Mouse (Mus musculus) kidney, postnatal 25 days (tissue): ENCODE measurements at regions not wholly inside any gene's neighbourhood (a gene's known extent, or its start where the extent isn't known, plus 50 kb on each side); places are given as distances from the start of the nearest gene placed in this dataset.

Experiments
- DNase-seq, 2 experiments: peaks; one replicate each; pipeline ENCODE4 v3.0.0; 2021; ENCODE audit warnings: mixed read lengths in 2 of 2

DNA sequence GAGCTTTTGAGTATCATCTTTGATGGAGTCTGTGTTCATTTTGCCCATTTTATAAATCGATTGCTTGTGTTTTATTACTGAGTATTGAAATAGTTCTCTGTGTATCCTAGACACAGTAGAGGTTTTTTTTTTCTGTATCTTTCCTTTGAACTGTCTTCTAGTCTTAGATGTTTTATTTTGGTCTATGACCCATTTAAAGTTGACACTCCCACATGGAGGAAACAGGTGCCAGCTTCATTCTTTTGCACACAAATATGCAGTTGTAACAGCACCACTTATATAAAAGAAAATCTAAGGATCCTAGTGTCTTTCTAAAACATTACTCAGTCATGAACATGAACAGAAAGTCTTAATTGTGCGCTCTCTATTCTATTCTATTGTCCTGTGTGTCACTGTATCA, 230.2 kb upstream of the Nsun2 start:
- no peak for DNase-seq

DNA sequence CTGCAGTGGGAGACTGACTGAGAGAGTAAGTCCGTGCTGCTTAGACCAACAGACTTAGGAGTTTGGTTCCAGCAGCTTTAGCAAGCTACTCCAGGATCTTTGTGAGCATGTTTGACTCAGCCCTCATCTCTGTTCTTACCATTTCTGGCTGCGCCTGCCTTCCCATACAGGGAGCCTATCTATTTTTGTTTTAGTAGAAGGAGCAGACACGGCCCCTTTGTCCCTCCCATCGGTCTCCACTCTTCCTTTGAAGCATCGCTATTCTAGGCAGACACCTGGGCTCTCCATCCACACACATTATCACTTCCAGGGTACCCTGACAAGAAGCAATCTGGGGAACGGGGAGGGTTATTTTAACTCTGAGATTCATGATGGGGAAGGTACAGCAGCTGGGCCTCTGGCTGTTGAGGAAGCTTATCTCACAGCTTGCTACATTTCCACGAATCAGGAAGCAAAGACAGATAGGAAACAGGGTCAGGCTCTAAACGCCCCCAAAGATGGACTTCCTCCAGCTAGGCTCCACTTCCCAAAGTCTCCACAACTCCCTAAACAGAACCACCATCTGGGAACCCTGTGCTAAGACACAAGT, 203.0 kb upstream of the Nsun2 start:
- DNase-seq = no peak

- no peak for DNase-seq
Measured at GRCm38 (mm10) chr13:69331537-69332435, 201.8 kb upstream of the Nsun2 start.

DNA sequence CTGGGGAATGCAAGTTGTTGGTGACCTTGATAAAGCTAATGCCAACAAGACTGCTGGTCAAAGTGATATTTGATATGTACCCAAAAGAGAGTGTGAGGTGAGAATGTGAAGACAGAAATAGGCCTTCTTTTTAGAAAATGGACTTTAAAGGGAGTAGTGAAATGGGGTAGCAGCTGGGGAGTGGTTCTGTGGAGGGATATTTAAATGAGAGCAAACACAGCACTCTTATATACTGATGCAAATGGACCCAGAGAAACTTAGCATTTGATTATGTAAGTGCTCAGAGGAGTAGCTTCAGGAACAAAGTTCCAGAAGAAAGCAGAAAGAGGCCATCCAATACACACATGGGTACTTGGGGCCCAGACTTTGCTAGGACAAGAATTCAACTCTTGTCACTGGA, 189.7 kb upstream of the Nsun2 start:
- no peak for DNase-seq

DNA sequence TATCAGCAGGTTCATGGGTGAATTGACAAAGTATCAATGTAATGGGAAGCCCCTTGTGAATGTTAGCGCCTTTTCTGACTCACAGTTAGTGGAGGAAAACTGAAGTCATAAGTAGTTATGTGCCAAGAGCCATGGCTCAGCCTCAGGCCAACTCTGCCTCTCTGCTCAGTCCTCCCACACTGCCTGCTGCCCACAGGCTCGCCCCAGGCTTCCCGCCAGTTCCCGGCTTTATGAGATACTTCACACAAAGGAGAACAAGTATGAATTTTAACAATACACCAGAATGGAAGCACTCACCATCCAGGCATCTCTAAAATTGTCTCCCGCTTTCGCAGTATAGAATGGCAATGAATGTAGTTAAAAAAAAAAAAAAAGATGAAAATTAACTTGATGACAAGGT, 176.1 kb upstream of the Nsun2 start:
- DNase-seq = no peak

GRCm38 (mm10) chr13:69365880-69366490, 167.6 kb upstream of the Nsun2 start:
- no peak for DNase-seq

GRCm38 (mm10) chr13:69373101-69373815, 160.3 kb upstream of the Nsun2 start:
- no peak for DNase-seq

DNA sequence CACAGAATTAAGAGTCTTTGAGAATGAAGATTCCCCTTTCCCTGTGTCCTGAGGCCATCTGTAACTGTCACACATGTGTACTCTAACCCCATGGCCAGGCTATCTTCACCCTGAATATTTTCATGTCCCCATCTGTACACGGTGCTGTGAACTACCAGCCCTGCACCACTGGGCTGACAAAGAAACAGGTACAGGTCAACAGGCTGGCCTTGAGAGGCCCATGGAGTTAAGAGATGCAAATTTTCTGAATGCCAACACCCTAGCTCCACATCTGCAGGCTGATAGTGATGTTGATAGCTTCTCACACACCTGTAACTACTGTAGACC, 159.8 kb upstream of the Nsun2 start:
- DNase-seq = no peak

DNA sequence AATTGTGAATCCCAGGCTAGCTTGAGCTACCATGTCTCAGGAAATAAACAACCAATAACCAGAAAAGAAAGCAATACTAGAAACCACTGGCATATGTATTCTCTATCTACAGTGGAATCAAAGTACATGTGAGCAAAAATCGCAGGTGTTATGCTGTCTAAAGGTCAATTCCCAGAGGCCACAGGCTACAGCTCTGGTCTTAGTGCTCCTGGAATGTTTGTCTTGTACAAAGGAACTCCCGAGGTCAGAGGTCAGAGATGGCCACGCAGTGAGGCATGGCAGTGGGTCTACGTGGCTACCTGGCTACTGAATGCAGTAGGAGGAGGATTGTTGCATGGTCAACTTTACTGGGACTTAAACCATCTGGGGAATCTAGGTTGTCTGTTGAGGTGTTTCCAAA, 153.1 kb upstream of the Nsun2 start:
- DNase-seq = no peak

GRCm38 (mm10) chr13:69384767-69385166, 148.8 kb upstream of the Nsun2 start:
- DNase-seq = no peak

- no peak for DNase-seq
Measured at GRCm38 (mm10) chr13:69392917-69393827, 140.4 kb upstream of the Nsun2 start.

GRCm38 (mm10) chr13:69394544-69394943, 139.0 kb upstream of the Nsun2 start:
- DNase-seq = no peak

GRCm38 (mm10) chr13:69410359-69410758, 123.2 kb upstream of the Nsun2 start:
- peak in 1 of 2 experiments; percentile 1 for DNase-seq

GRCm38 (mm10) chr13:69414813-69415212, 118.7 kb upstream of the Nsun2 start:
- no peak for DNase-seq

DNA sequence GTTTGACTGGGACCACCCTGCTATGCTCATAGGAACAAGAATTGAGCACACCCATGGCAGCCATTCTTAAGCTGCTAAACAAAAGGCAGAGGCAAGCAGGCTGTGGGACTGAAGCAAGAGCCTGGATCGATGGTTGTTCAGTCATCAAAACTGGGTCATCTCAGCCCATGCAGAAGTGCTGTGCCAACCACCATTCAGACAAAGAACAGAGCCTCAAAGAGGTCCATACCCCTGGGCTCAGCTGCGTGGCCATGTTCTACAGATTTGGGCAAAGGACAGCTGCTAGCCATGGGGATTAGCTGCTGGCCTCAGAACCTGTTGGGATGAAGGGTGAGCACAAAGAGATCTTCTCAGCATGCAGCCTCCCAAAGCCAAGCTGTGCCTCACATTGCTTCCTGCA, 116.8 kb upstream of the Nsun2 start:
- no peak for DNase-seq

GRCm38 (mm10) chr13:69417855-69418478, 115.6 kb upstream of the Nsun2 start:
- no peak for DNase-seq

- DNase-seq = no peak
Measured at GRCm38 (mm10) chr13:69420166-69420565, 113.4 kb upstream of the Nsun2 start.

DNA sequence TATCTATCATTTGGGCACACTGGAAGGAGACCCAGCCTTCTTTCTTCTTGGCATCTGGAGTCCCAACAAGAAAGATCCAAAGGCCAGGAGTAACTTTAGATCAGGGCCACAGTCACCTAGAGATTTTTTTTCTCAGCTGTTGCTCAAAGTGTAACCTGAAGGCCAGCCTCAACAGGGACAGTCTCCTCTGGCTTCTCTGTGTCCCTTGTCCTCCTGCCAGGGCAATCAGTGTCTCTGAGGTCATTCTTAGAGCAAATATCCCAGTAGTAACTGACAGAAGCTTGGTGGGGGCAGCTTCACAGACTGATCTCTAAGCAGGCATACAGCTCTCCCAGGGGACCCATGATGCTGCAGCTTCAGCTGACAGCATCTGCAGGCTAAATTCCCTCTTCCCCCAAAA, 111.6 kb upstream of the Nsun2 start:
- DNase-seq = no peak

DNA sequence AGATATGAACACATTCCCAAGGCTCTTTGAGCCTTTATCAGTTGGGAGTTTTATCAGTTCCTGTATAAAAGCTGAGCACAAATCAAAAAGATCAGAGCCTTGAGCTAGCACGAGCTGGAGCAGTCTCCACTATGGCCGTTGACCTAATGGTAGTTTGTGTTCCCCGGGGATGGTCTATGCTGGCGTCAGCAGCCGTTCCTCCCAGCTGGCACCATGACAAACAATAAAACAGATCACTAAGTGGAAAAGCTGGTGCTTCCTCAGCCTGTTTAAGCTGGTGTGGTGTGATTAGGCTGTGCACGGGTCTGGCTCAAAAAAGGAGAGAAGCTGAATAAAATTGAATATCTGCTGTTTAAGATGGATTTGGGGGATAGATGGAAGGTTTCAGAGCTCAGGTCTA, 107.4 kb upstream of the Nsun2 start:
- DNase-seq = peak; percentile 53 to 56

- DNase-seq = peak; percentile 19 to 49
Measured at GRCm38 (mm10) chr13:69429596-69429995, 104.0 kb upstream of the Nsun2 start.

- peak; percentile 51 to 54 for DNase-seq
Measured at GRCm38 (mm10) chr13:69433461-69434323, 99.9 kb upstream of the Nsun2 start.
